Mouse (Mus musculus) left cerebral cortex, postnatal 36 days (tissue): Measurements from ENCODE around the gene Mall. TPM values are rescaled to one million over a fixed set of nuclear protein-coding genes. Genes with fewer than 3 reads are reported as not detected.

Experiments
- DNase-seq, 2 experiments: peaks; one replicate each; pipeline ENCODE4 v3.0.0; 2021 to 2022; ENCODE audit warnings: low spot score in 2 of 2, mixed read lengths in 1 of 2
- intact Hi-C: fragments of 180-260 bp; cut with DNase I; formaldehyde crosslinking; loops from one replicate; pipeline ENCODE4 v1.15.1; 2025
- total RNA-seq, 2 experiments: library from RNA; stranded (reverse); gene quantifications; 2 replicates each; pipeline ENCODE4 v1.2.3; 2021

The Mall gene
- total RNA-seq, result under 1 TPM; 0.66 to 0.67 TPM

GRCm38 (mm10) chr2:127729671-127730070, at the start of gene Mall:
Mall (minus strand) TSS chr2:127729932.
- no peak for DNase-seq
- intact Hi-C loops, result no loop called here

GRCm38 (mm10) chr2:127778451-127778850, 48.7 kb upstream of the Mall start:
- DNase-seq, result no peak
- intact Hi-C loops, result no loop called here

- intact Hi-C loops, result no loop called here
- DNase-seq, result no peak
Observed at GRCm38 (mm10) chr2:127775013-127775412, 45.3 kb upstream of the Mall start.

GRCm38 (mm10) chr2:127774578-127774941, 44.8 kb upstream of the Mall start:
- intact Hi-C loops, result no loop called here

GRCm38 (mm10) chr2:127773938-127774577, 44.3 kb upstream of the Mall start:
- intact Hi-C loops, result no loop called here
- no peak for DNase-seq

More at GRCm38 (mm10) chr2:127774578-127774941, 44.8 kb upstream of the Mall start:
- no peak for DNase-seq

GRCm38 (mm10) chr2:127761587-127761986, 31.9 kb upstream of the Mall start:
- intact Hi-C loops, result no loop called here
- DNase-seq, result no peak

- intact Hi-C loops, result no loop called here
- DNase-seq, result no peak
Observed at GRCm38 (mm10) chr2:127760429-127761000, 30.8 kb upstream of the Mall start.

GRCm38 (mm10) chr2:127760014-127760413, 30.3 kb upstream of the Mall start:
- intact Hi-C loops, result no loop called here
- DNase-seq, result no peak

- DNase-seq, result no peak
- intact Hi-C loops, result no loop called here
Observed at GRCm38 (mm10) chr2:127759157-127759880, 29.6 kb upstream of the Mall start.

GRCm38 (mm10) chr2:127757171-127757570, 27.4 kb upstream of the Mall start:
- DNase-seq, result peak; percentile 25 to 32
- intact Hi-C loops, result no loop called here

- no peak for DNase-seq
Observed at GRCm38 (mm10) chr2:127754113-127754512, 24.4 kb upstream of the Mall start.

GRCm38 (mm10) chr2:127751849-127752610, 22.3 kb upstream of the Mall start:
- intact Hi-C loops, result no loop called here
- no peak for DNase-seq

More at GRCm38 (mm10) chr2:127754113-127754512, 24.4 kb upstream of the Mall start:
- intact Hi-C loops, result no loop called here

GRCm38 (mm10) chr2:127749376-127749775, 19.6 kb upstream of the Mall start:
- intact Hi-C loops, result no loop called here
- DNase-seq, result no peak

- DNase-seq, result no peak
- intact Hi-C loops, result no loop called here
Observed at GRCm38 (mm10) chr2:127748316-127748715, 18.6 kb upstream of the Mall start.

- intact Hi-C loops, result no loop called here
- DNase-seq, result no peak
Observed at GRCm38 (mm10) chr2:127742637-127743036, 12.9 kb upstream of the Mall start.

GRCm38 (mm10) chr2:127740756-127741519, 11.2 kb upstream of the Mall start:
- intact Hi-C loops, result no loop called here
- no peak for DNase-seq

GRCm38 (mm10) chr2:127737885-127738284, 8.2 kb upstream of the Mall start:
- DNase-seq, result no peak
- intact Hi-C loops, result no loop called here

GRCm38 (mm10) chr2:127736631-127737209, 7.0 kb upstream of the Mall start:
- no peak for DNase-seq
- intact Hi-C loops, result no loop called here

GRCm38 (mm10) chr2:127735512-127736145, 5.9 kb upstream of the Mall start:
- no peak for DNase-seq
- intact Hi-C loops, result no loop called here
